Mouse (Mus musculus): Measurements from ENCODE around the gene Dlx1. TPM values are rescaled to one million over a fixed set of nuclear protein-coding genes. Genes with fewer than 3 reads are reported as not detected.

Gene Dlx1
- total RNA-seq, 2 experiments from 2014 or later, result 0.11 TPM; not detected in 1

DNA sequence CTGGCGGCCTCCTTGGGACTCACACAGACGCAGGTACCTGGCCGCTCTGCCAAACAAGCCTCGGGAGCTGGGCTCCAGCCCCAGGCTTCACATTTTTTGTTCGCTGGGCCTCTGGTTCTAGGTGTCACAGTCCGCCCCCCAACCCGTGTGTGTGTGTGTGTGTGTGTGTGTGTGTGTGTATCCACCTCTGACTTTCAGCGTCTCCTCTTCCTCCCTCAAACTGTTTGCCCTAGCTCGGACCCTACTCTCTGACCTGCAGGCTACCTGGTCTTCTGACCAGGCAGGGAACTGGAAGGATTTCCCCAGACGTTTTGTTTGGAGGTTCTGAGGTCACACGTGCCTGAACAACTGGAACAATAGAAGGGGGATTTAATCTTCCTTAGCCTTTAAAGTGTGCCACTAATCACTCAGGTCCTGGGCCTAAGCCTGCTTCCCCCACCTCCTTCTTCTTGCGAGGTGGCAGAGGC, 3.2 kb downstream of the Dlx1 start:
- Histone ChIP-seq H3K27ac (no peak overlapping the region), H3K4me3 (no peak overlapping the region)
- intact Hi-C loops (cut with DNase I), result no loop called here
- TF ChIP-seq CTCF (IDR thresholded peaks at IDR 0.05), result no peak
- DNase-seq, result no peak

DNA sequence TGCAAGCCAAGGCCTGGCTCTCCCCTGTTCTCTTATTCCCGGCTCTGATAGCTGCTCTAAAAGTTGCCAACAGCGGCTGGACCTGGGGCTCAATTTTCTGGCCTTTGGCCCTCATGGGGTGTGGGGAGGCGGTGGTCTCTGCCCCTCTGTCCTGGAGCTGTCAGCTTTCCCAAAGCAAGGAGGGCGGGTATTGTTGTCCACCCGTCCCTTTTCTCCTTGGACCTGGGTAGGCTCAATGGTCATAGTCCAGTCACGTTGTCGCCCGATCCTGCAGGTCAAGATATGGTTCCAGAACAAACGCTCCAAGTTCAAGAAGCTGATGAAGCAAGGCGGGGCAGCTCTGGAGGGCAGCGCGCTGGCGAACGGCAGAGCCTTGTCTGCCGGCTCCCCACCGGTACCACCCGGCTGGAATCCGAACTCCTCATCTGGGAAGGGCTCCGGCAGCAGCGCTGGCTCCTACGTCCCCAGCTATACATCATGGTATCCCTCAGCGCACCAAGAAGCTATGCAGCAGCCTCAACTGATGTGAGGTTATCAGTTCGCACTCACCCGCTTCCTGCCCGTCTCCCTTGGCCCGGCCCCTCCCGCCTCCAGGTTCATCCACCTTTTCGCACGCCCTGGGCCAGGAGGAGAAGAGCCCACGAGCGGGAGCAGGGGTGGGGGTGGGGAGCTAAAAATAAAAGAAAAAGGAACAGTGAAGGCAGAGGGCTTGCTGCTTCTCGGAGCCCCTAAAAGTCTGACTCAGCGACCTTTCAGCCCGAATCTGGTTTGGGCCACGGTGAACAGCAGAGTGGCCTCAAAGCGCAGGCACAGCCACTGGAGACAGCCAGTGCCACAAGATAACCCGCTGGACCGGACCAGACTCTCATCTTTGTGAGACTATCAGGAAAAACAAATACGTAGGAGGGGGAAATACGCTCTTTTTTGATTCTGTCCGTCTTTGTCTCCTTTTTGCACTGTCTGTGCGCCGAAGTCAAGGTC, 4.4 kb downstream of the Dlx1 start:
- intact Hi-C loops (cut with DNase I), result no loop called here
- no peak overlapping the region for H3K4me3 ChIP-seq
- DNase-seq, result no peak
- no peak overlapping the region for H3K27ac ChIP-seq
- TF ChIP-seq CTCF (IDR thresholded peaks at IDR 0.05), result no peak

DNA sequence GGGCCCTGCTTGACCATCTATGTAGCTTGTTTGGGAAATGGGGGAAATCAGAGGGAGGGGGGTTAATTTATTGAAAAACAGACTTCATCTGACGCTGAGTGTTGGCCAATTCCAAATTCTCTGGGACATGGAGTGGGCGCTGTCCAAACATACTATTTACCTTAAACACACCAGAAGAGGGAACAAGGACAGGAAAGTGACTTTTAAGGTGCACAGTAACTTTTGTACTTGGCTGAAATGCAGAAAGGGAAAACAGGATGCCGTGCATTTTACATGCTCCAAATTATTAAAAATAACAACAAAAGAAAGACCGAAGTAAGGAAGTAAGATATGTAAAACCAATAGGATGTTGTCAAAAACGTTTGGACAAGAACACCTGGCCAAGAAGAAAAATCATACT, 5.2 kb downstream of the Dlx1 start:
- TF ChIP-seq CTCF (IDR thresholded peaks at IDR 0.05), result no peak
- Histone ChIP-seq H3K27ac (no peak overlapping the region), H3K4me3 (no peak overlapping the region)
- intact Hi-C loops (cut with DNase I), result no loop called here
- no peak for DNase-seq

DNA sequence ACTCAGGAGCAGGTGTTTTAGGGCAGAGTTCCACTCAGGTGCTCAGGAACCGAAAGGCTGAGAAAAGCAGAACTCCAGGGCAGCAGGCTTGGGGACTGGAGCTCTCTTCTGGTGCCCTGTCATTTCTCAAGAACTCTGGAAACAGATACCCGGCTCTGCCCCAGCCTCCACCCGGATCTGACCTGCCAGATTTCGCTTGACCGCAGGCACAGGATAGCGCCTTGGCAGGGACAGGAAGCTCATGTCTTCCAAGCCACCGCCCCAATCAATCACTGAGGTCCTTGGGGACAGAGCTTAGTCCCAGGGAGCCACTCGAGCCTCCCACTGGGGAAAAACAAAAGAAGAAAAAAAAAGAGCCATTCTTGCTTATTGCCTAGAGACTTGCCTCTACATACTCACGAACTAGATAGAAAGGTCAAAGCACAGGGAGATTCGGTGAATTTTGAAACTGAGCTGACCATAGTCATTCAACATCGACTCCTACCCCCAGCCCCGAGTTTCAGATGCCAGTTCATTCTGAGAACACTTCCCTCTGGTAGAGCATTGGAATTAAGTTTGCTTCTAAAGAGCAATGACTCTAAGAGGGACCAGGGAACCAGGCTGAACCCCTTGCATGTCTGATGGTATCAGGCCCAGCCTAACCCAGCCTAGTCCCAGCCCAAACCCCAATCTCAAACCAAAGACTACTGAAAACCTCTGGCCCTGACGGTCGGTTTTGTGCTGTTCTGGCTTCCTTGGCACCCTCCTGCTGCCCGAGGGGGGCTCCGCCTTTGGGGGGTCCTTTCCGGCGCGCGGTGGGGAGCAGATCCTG, 6.5 kb downstream of the Dlx1 start:
- H3K4me3 ChIP-seq, result no peak overlapping the region
- intact Hi-C loops (cut with DNase I), result loop anchor here (5.0 kb wide), 1 partner anchor 1743 kb away; no protein-coding TSS in a partner anchor
- no peak overlapping the region for H3K27ac ChIP-seq
- no peak for DNase-seq
- TF ChIP-seq CTCF (IDR thresholded peaks at IDR 0.05), result no peak

DNA sequence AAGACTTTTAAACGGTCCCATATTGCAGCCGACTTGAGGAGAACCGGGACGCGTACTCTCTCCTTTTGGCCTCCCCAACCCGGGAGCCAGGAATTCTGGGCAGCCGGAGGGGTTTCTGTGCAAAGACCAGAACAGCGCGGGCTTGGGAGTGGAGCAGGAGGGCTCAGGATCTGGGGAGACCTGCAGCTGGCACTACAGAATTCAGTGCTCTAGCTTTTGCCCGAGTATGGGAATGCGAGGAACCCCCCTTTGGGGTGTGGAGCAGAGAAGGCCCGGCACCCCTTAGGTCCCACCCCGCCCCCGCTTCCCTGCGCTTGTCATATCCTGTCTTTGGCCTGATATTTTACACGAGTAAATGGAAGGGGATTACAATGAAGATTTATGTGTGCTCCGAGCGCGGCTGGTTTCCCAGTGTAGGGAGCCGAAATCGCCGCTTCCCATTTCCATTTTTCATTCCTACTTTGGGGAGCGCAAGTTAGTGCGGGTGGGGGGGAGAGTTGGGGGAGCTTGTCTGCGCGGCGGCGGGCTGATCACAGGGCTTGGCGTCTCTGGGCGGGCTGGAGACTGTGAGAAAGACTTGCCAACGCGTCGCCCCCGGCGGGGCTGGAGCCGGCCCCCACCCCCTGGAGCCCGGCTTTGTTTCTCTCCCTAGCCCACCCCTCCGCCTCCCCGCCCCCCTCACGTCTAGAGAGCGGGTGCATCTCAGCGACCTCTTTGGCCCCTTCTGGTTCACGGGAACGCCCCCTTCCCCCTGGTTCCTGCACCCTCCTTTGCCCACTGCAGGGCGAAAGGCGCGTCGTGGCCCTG, 12.9 kb downstream of the Dlx1 start:
- intact Hi-C loops (cut with DNase I), result loop anchor here (10.0 kb wide), 1 partner anchor 836 kb away; no protein-coding TSS in a partner anchor
- Histone ChIP-seq H3K4me3 (peak overlapping the region; percentile 15), H3K27ac (no peak overlapping the region)
- no peak for TF ChIP-seq CTCF (IDR thresholded peaks at IDR 0.05)
- no peak for DNase-seq

DNA sequence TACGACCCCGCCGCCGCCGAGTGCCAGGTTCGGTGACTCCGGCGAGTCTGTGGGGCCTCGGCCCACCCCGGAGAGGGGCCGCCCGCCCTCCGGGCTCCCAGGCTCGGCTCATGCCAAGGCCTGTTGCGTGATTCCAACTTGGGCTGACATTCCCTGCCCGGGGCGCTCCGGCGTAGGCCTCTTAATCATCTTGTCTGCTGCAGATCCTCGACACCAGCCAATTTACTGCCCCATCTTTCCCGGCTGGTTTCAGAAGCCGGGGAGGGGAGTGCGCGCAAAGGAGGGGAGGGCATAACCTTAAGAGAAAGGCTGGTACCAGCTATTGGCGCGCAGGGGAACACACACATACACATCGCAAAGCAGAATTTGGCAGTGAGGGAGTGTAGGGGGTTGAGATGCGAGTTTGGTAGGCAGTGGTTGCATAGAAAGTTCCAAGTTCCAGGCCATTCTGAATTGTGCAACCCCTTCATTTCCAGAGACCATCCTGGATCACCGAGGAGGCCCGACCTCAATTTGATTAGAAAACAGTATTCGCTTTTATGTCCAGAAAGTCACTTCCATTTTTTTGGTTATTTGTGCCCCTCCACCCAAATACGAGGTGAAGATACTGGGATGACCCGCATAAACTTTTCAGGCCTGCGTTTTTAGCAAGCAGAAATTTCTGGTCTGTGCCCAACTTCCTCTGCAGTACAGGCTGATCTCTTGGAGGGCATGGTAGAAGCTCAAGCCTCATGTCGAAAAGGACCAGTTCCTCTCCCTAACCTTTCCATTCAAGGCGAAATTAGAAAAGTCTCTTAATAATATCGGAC, 13.7 kb downstream of the Dlx1 start:
- no peak for TF ChIP-seq CTCF (IDR thresholded peaks at IDR 0.05)
- DNase-seq, result no peak
- Histone ChIP-seq H3K27ac (no peak overlapping the region), H3K4me3 (peak overlapping the region; percentile 15; the same call in 1 of the 2 replicates)
- intact Hi-C loops (cut with DNase I), result loop anchor here (10.0 kb wide), 1 partner anchor 837 kb away; no protein-coding TSS in a partner anchor

DNA sequence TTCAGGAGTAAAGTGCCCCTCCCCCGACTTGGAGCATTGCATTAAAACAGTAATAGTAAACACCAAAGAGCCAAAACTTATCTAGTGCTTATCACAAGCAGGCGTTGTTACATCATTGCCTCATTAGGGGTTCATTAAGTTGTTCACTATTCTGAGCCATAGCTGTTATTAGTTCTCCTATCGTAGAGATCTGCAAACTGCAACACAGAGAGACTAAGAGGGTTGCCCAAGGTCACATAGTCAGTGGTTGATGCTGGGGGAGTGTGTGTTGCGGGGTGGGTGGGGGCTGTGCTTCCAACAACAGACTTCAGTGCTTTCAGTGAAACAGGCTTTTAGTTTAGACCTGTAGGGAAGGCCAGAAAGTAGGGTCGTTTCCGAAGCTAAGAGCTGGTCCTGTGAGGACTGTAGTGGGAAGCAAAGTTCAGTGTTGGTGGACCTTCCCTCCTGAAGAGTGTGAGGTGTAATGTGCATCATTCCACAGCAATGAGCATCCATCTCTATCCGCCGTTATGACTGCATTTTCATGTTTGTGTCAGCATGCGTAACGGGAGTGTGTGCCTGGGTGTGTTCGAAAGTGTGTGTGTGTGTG, 14.4 kb downstream of the Dlx1 start:
- no peak for DNase-seq
- TF ChIP-seq CTCF (IDR thresholded peaks at IDR 0.05), result no peak
- intact Hi-C loops (cut with DNase I), result loop anchor here (10.0 kb wide), 1 partner anchor 838 kb away; no protein-coding TSS in a partner anchor
- Histone ChIP-seq H3K4me3 (no peak overlapping the region), H3K27ac (no peak overlapping the region)

DNA sequence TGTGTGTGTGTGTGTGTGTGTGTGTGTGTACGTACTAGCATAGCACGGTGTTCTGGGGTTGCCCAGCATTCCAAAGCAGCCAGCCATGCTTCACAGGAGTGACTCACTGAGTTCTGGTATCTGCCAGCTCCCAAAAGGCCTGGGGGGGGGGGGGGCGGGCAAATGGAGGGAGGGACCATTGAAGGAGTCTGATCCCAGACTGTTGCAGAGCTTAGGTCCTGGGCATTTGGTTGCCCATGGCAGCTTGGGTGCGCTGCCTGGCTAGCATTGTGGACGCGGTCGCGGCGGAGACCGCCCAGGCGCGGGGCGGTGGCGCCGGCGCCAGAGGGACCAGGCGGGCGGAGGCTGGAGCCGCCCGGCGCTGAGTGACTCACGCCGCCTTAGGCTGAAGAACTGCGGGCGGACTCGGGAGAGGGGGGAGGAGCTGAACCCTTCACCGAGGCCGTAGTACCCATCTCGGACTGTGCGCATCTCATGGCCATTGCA, 14.9 kb downstream of the Dlx1 start:
- peak overlapping the region; percentile 49 for H3K4me3 ChIP-seq
- no peak for TF ChIP-seq CTCF (IDR thresholded peaks at IDR 0.05)
- intact Hi-C loops (cut with DNase I), result loop anchor here (10.0 kb wide), 1 partner anchor 838 kb away; no protein-coding TSS in a partner anchor
- no peak overlapping the region for H3K27ac ChIP-seq
- DNase-seq, result peak; percentile 47

DNA sequence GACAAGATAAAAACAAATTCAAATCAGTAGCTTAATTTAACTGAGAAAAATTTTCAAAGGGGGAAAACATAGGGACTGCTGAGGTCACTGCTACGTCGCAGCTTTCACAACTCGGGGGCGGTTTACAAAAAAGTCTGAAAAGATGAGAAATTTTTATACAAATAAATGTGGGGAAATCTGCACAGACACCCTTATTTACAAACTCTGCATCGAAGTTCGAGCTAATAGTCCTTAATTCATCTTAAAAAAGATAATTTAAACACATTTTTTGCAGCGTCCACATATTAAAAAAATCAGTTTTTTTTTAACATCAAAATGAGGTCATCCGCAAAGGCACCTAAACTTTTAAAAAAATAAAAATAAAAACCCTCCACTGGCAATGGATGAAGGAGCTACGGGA, 15.6 kb downstream of the Dlx1 start:
- Histone ChIP-seq H3K4me3 (no peak overlapping the region), H3K27ac (no peak overlapping the region)
- intact Hi-C loops (cut with DNase I), result loop anchor here (10.0 kb wide), 1 partner anchor 839 kb away; no protein-coding TSS in a partner anchor
- DNase-seq, result no peak
- TF ChIP-seq CTCF (IDR thresholded peaks at IDR 0.05), result no peak

DNA sequence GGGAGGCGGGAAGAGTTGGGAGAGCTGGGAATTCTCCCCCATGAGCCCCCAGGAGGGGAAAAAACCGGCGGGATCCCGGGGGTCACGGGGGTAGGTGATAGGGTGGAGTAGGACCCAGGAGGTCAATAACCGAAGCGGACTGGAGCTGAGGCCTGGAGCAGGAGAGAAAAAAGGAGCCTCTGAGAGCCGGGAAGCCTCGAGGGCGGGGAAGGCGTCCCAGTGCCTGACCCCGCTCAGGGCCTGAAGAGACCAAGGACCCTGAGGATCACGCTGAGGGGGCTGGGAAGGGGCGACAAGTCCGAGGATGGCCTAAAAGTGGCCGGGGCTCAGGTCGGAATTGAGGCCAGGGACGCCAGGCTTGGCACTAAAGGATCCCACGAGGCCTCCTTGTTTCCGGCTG, 16.0 kb downstream of the Dlx1 start:
- Histone ChIP-seq H3K4me3 (peak overlapping the region; percentile 22; the same call in 1 of the 2 replicates), H3K27ac (no peak overlapping the region)

More for the DNA sequence above, 16.0 kb downstream of the Dlx1 start:
- intact Hi-C loops (cut with DNase I), result loop anchor here (10.0 kb wide), 1 partner anchor 839 kb away; no protein-coding TSS in a partner anchor
- no peak for TF ChIP-seq CTCF (IDR thresholded peaks at IDR 0.05)
- DNase-seq, result no peak

All from gastrocnemius, adult 2 months (tissue).